Mouse (Mus musculus) brain, embryonic 14.5 days (tissue): ENCODE measurements around the gene Cers6. TPM values are rescaled to one million over a fixed set of nuclear protein-coding genes. Genes with fewer than 3 reads are reported as not detected.
A peak's percentile ranks its signal among the peaks of the same experiment; 100 is the strongest.

Experiments used
- DNase-seq: peaks from one replicate; pipeline ENCODE4 v3.0.0-alpha.2; 2011; ENCODE audit warnings: low read depth
- CTCF ChIP-seq: fragments of 200-500 bp; IDR thresholded peaks from 2 replicates; pipeline ENCODE4 v1.5.1; 2012; ENCODE audit warnings: inconsistent platforms, mild to moderate bottlenecking, moderate library complexity, borderline replicate concordance; ENCODE audit not compliant: insufficient read depth, insufficient read length; ENCODE audit errors: extremely low read depth
- POLR2A ChIP-seq: fragments of 200-500 bp; IDR thresholded peaks from 2 replicates; pipeline ENCODE4 v1.6.1; 2012; ENCODE audit warnings: mild to moderate bottlenecking, inconsistent platforms, borderline replicate concordance; ENCODE audit not compliant: poor library complexity, insufficient read depth, insufficient read length, severe bottlenecking; ENCODE audit errors: extremely low read depth
- polyA plus RNA-seq: library from polyadenylated mRNA; depleted of rRNA; stranded (reverse); fragments of >200 nt; gene quantifications from 2 replicates; pipeline ENCODE4 v1.2.3, GENCODE M21; 2012

The Cers6 gene
- polyA plus RNA-seq, 1 experiment = 45.0 TPM

DNA sequence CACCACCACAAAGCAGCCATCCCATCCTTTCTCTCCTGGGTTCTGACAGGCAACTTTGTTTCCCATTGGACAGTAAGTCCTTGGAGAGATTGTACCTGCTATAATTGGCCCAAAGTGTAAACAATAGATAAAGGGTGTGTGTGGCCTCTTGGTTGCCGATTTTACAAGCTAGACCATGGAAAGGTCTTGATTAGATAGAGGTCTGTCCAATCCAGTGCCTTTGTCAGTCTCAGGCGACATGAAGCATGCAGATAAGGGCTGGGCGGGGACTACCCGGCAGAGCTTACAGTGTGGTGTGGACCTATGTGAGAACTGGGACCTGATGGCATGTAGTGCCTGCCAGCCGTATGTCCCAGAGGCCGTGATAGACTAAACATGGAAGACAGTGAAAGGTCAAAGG lies 73.4 kb downstream of the Cers6 start:
- no peak for DNase-seq
- TF ChIP-seq POLR2A = no peak
- no peak for TF ChIP-seq CTCF

DNA sequence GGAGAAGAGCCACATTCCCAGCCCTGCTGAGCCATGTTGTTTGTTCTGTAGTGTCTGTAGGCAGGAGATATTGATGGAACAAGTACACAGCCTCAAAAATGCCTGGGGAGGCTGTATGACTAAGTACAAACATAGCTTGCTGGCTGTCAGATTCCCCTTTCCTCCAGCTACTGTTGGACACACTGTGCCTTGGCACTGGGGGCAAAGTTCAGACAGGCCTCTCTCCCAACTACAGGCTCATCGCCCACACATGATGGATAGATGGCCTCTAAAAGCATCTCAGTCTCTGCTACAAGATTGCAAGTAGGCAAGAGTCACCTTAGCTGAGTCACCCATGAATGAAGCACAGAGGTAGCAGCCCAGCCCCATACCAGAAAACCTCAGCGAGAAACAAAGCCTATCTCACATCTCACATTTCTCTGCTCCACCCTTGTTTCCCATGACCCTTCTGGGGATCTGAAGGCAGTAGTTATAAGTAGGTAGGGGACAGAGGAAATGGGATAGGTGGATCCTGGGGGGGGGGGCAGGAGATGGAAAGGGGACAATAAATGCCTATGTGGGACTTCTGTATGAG lies 74.6 kb downstream of the Cers6 start:
- no peak for TF ChIP-seq CTCF
- TF ChIP-seq POLR2A = no peak
- no peak for DNase-seq

DNA sequence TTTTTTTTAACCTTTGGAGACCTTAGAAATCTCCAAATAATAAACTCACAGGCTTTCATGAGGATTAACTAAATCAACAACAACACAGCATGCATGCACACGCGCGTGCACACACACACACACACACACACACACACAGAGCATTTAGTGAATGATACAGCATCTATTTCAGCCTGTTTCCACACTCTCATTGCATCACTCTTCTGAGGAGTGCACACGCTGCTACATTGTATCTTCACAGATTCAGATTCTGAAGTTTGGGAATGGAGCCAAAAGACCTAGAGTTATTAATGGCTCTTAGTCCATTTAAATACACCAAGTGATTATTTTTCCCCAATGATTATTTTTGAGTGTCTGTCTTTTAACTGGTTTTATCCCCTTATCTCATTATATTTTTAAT lies 75.5 kb downstream of the Cers6 start:
- TF ChIP-seq POLR2A (no peak), CTCF (no peak)
- peak; percentile 36 for DNase-seq

DNA sequence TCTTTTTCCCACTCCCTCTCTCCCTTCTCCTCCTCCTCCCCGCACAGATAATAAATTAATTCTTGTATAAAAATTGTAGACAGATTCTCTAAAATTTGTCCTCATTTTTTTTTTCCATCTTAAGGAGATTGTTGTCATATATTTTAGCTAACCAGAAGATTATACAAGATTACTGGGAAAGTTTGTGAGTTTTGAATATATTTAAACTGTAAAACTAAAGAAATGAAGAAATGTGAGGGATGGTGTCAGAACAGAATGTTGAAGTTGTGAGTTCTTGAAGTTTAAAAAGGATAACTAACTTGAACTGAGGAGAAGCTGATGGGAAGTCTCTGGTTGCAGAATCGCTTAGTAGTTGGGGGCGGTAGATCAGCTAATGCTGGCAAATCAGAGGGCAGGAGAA lies 76.6 kb downstream of the Cers6 start:
- no peak for DNase-seq
- no peak for TF ChIP-seq CTCF
- no peak for TF ChIP-seq POLR2A

DNA sequence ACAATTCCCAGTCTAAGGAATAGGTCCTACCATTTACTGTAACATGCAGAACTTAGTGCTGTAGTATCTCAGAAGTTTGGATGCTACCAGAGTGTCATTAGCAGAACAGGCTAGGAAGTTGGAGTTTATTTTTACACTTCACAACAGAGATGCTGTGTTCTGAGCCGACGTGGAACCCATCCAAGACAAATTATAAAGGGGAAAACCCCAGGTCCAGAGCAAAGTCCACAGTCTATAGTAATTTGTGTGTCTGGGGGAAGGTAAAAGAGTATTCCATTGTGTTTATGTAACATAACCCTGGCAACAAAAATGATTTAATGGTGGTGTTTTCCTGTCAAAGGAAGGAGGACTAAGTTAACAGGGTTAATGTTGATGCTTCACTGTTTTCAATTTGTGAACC lies 83.7 kb downstream of the Cers6 start:
- no peak for DNase-seq
- no peak for TF ChIP-seq CTCF
- TF ChIP-seq POLR2A = no peak

DNA sequence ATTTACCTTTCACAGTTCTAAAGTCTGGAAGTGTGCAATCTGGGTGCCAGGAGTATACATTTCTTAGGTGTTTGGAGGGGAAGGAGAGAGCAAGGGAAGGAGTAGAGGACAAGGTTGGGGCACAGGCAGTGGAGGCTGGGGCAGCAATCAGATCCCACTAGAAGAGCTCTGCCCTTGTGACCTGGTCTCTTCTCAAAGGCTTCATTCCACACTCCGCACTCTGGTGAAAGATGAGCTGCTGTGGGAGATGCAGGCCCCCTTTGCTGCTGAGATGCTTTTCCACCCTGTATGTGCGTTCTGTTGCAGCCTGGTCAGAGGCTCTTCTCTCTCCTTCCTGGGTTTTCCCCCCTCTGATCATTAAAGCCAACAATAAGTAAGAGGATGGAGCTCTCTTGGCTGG lies 84.7 kb downstream of the Cers6 start:
- TF ChIP-seq CTCF (no peak), POLR2A (no peak)
- no peak for DNase-seq

DNA sequence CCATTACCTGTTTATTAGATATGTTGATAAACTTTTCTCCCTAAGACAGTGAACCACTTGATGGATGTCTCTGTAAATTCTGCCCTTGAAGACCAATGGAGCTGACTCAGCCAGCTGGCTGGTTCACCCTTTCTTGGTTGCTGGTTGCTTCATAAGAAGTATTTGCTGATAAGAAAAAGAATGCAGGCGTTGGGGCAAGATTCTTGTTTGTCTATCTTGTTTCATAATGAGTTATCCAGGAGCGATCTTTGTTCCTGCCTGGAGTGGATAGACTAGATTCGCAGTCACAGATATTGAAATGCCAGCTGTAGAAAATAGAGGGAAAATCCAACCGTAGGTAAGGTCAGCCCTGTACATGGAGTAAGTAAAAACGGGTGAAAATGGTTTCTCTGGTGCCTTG lies 85.6 kb downstream of the Cers6 start:
- DNase-seq = no peak
- TF ChIP-seq POLR2A (no peak), CTCF (no peak)

DNA sequence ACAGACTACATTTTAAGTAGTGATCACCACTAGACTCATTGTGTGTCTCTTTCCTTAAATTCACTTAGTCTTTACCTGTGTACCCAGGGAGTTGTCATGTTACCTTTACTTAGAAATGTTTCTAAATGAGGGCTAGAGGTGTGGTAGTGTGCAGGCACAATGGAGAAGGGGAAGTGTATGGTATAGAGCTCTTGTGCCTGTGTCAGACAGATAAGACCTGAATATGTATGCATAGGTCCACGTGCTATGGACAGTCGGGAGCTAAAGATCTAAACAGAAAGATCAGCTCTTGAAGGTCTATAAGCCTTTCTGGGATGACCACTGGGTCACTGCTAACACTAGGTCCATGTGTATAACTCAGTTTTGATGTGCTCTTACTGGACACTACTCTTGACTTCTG lies 87.9 kb downstream of the Cers6 start:
- TF ChIP-seq POLR2A (no peak), CTCF (no peak)
- no peak for DNase-seq

DNA sequence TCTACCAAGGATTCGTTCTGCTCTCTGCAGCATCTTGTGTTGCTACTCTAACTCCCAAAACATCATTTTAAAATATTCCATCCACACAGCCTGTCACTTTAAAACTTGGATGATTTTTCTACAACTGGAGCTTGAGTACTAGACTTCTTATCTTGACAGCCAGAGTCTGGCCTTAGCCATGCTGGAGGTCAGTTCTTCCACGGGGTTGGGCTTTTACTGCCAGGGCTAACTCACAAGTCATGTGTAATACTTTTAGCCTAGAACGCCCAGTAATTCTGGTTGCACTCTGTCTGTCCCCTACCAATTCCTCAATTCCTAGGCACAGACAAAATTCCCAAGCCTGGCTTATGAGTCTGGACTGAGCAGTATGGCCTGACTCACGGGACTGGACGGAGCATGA lies 88.5 kb downstream of the Cers6 start:
- no peak for DNase-seq
- no peak for TF ChIP-seq CTCF
- TF ChIP-seq POLR2A = no peak

DNA sequence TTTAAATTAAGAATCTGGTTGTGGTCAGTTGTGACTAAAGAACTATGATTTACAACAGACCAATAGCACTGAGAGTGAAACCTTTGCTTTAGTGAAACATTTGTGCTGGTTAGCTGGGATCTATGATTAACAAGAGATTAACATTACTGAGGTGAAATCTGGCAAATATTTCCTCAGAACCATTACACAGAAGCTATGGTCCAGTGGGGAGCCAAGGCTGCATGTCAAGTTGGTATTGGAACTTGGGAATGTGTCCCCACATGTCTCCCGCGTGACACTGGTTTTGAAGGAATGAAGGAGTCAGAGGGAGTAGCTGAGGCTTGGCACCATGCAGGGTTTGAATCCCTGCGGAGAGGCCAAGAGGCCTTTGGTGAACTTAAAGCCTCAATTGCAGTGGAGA lies 90.5 kb downstream of the Cers6 start:
- no peak for DNase-seq
- TF ChIP-seq POLR2A (no peak), CTCF (no peak)

DNA sequence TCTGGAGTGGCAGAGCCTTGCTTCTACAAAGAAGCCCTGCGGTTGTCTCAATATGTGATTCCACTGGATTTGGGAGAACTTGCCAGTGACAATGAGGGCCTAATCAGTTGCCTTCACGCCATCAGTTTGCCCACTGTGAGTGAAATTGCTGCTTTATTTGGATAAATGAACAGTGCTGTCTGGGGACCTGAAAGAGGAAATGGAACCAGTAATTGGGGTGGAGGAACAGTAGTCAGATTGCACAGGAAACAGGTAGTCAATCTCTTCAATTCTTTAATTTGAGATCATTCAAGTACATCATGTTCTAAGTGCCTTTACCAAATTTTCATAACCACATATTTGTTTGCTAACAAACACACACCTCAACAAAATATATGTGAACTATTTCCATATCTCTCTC lies 92.4 kb downstream of the Cers6 start:
- TF ChIP-seq POLR2A = no peak
- no peak for TF ChIP-seq CTCF
- no peak for DNase-seq

DNA sequence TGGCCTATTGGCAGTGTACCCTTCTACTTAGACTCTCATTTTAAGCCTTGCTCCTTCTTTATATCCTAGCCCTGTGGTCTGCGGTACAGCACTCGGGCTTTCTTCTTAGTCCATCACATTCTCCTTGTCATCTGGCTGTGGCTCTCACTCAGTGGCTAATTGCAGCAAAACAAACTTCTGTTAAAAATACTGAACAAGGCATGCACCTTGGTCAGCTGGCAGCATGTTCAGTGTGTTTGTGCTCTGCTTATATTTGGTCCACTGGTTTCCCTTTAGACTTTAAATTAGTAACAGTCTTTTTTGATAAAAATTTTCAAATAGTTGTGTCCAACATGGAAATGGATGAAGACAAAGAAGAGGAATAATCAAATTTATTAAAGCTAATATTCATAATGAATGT lies 94.3 kb downstream of the Cers6 start:
- TF ChIP-seq POLR2A (no peak), CTCF (no peak)
- DNase-seq = no peak
